Mouse (Mus musculus) neural tube, embryonic 14.5 days (tissue): ENCODE measurements around the gene Wee1. TPM values are rescaled to one million over a fixed set of nuclear protein-coding genes. Genes with fewer than 3 reads are reported as not detected.

ENCODE experiments used
- ATAC-seq: fragments of 200-750 bp; cut with Nextera tagmentation; 2 replicates; pipeline ENCODE4 v1.8.0; 2017; ENCODE audit warnings: low read depth, mild to moderate bottlenecking, moderate TSS enrichment, moderate library complexity
- H3K27ac ChIP-seq: fragments of 300-500 bp; sonication (generic); 2 replicates; pipeline ENCODE4 v1.5.1; 2014; ENCODE audit warnings: low read depth, mild to moderate bottlenecking, control low read depth, low read length, moderate library complexity, mixed read lengths
- H3K27me3 ChIP-seq: fragments of 300-500 bp; sonication (generic); 2 replicates; pipeline ENCODE4 v1.6.1; 2014; ENCODE audit warnings: low read length; ENCODE audit not compliant: control insufficient read depth, insufficient read depth
- H3K36me3 ChIP-seq: fragments of 300-500 bp; sonication (generic); 2 replicates; pipeline ENCODE4 v1.6.1; 2014; ENCODE audit warnings: low read length, mixed read lengths; ENCODE audit not compliant: control insufficient read depth, insufficient read depth
- H3K4me1 ChIP-seq: fragments of 300-500 bp; sonication (generic); 2 replicates; pipeline ENCODE4 v1.6.1; 2014; ENCODE audit warnings: low read length; ENCODE audit not compliant: control insufficient read depth, insufficient read depth
- H3K4me2 ChIP-seq: fragments of 300-500 bp; sonication (generic); 2 replicates; pipeline ENCODE4 v1.6.1; 2014; ENCODE audit warnings: mild to moderate bottlenecking, low read depth, low read length, control low read depth
- H3K4me3 ChIP-seq: fragments of 300-500 bp; sonication (generic); 2 replicates; pipeline ENCODE4 v1.5.1; 2014; ENCODE audit warnings: low read depth, low read length, control low read depth, mixed read lengths
- H3K9ac ChIP-seq: fragments of 300-500 bp; sonication (generic); replicated peaks from 2 replicates; pipeline ENCODE4 v1.6.1; 2014; ENCODE audit warnings: low read depth, mild to moderate bottlenecking, control low read depth, low read length, mixed read lengths
- H3K9me3 ChIP-seq: fragments of 300-500 bp; sonication (generic); 2 replicates; pipeline ENCODE4 v1.6.1; 2016; ENCODE audit warnings: low read length; ENCODE audit not compliant: control insufficient read depth
- WGBS: fragments of 180-500 bp; shearing (Covaris S2); extraction: QIAGEN DNeasy Blood & Tissue Kit; methylation state at CpG from one replicate; pipeline ENCODE4 v1.1.7; 2014; 5-methylcytosine and 5-hydroxymethylcytosine counted together
- polyA plus RNA-seq: library from polyadenylated mRNA; unstranded; fragments of >200 nt; fragmentation: Nextera tagmentation; extraction: Ambion mirVana; gene quantifications from 2 replicates; pipeline ENCODE4 v1.2.1, GENCODE M21; 2014

The Wee1 gene
- polyA plus RNA-seq, 1 experiment from 2014 or later = 4.8 TPM

DNA sequence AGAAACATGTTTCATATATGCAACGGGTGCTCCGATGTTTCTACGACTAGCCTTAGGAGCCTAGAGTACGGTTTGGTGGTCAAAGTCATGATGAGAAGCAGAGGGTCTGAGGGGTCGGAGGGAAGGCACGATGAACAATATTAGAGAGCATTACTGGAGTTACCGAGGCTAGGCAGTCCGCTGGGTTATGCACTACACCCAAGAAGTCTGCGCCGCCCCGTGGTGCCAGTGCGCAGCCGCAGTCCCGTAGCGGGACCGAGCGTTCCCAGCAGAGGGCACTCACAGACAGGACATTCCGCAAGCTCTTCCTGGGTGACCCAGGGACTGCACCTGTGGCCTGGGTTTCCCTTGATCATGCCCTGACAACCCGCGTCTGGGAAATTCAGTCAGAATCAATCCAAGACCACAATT is 42.9 kb downstream of the Wee1 start:
- Histone ChIP-seq H3K36me3 (no peaks in the 10 kb centered on the region), H3K27me3 (no peaks in the 10 kb centered on the region), H3K4me3 (peak overlapping the region; percentile 48), H3K4me1 (no peaks in the 10 kb centered on the region), H3K9ac (peak overlapping the region; percentile 60), H3K4me2 (peak overlapping the region; percentile 90), H3K27ac (peak overlapping the region; percentile 76), H3K9me3 (no peaks in the 10 kb centered on the region)
- under 1% methylated on average over 20 of the region's 20 CpGs for WGBS
- ATAC-seq = peak; percentile 95

DNA sequence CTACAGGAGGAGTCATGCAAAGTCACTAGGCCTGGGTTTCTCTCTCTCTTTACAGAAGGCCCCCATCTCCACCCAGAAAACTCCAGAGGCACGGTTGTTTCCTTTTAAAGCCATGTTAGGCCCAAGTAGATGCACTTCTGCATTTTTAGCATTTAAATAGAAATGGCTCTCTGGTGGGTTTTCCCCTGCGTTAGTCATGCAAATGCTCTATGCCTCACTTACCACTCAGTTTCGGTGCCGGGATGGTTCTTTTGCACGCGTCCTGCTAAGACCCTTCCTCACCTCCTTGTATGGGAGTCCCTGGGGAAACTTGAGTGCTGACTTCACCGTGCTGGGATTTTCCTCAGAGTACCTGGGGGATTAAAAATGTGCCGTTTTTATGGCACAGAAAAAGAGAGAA is 44.4 kb downstream of the Wee1 start:
- Histone ChIP-seq H3K36me3 (no peaks in the 10 kb centered on the region), H3K27me3 (no peaks in the 10 kb centered on the region), H3K9ac (no peak overlapping the region), H3K4me2 (no peak overlapping the region), H3K9me3 (no peaks in the 10 kb centered on the region), H3K4me1 (no peaks in the 10 kb centered on the region), H3K4me3 (no peak overlapping the region), H3K27ac (no peak overlapping the region)
- ATAC-seq = no peak
- 40% methylated on average over 8 of the region's 8 CpGs for WGBS

DNA sequence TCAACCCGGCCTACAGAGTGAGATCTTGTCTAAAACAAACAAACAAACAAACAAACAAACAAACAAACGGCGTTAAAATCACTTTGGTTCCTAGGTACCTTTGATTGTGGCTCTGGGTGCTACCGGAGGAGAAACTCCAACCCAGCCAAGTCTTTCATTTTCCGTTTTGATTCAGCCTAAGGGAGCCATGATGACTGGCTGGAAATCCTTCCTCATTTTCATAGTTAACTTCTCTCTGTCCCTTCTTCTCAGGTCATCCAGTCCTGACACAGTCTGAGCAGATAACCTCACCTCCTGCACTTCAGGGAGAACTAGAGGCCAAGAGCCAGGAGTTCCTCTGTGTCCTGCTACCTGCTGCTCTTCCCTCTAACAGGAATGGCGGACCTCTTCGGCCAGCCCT is 57.4 kb downstream of the Wee1 start:
- WGBS = 94% methylated on average over 7 of the region's 7 CpGs
- H3K36me3 ChIP-seq = no peaks in the 10 kb centered on the region
- H3K27ac ChIP-seq = no peak overlapping the region
- no peak overlapping the region for H3K4me2 ChIP-seq
- H3K4me1 ChIP-seq = no peaks in the 10 kb centered on the region
- H3K27me3 ChIP-seq = no peaks in the 10 kb centered on the region
- no peak overlapping the region for H3K4me3 ChIP-seq
- no peaks in the 10 kb centered on the region for H3K9me3 ChIP-seq
- ATAC-seq = no peak
- no peak overlapping the region for H3K9ac ChIP-seq

DNA sequence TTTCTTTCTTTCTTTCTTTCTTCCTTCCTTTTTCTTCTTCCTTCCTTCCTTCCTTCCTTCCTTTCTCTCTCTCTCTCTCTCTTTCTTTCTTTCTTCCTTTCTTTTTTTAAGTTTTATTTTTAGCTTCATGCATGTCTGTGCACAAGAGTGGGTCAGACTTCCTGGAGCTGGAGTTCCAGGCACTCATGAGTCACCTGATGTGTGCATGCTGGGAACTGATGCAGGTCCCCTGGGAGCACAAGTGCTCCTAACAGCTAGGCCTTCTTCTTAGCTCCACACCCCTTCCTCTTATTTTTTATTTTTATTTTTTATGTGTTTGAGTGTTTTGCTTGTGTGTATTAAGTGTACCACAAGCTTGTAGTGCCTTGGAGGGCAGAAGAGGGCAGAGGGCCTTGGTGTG is 58.8 kb downstream of the Wee1 start:
- no peak overlapping the region for H3K27ac ChIP-seq
- H3K27me3 ChIP-seq = no peaks in the 10 kb centered on the region

DNA sequence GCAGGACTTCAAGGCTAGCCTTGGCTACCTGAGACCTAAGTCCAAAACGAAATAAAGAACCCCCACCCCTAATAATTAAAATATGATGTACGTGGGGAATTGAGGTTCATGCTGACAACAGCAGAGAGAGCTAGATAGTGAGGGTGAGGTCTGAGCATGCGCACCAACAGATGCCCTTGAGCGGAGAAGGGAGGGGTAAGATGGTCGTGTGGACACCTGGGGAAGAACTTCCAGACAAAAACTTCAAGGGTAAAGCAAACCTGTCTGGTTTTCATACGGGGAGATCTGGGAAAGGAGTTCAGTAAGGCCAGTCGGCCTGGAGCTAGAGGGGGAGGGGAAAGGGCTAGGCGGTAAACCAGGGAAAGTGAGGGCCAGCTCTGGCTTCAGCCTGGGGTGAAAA is 59.6 kb downstream of the Wee1 start:
- H3K9me3 ChIP-seq = no peaks in the 10 kb centered on the region
- H3K9ac ChIP-seq = no peak overlapping the region
- H3K4me3 ChIP-seq = no peak overlapping the region
- H3K4me1 ChIP-seq = no peaks in the 10 kb centered on the region
- WGBS = 76% methylated on average over 8 of the region's 8 CpGs
- H3K27me3 ChIP-seq = no peaks in the 10 kb centered on the region
- H3K36me3 ChIP-seq = no peaks in the 10 kb centered on the region
- ATAC-seq = no peak
- H3K27ac ChIP-seq = no peak overlapping the region
- H3K4me2 ChIP-seq = no peak overlapping the region

More for the DNA sequence above, 58.8 kb downstream of the Wee1 start:
- Histone ChIP-seq H3K36me3 (no peaks in the 10 kb centered on the region), H3K4me3 (no peak overlapping the region), H3K4me1 (no peaks in the 10 kb centered on the region), H3K9ac (no peak overlapping the region), H3K4me2 (no peak overlapping the region), H3K9me3 (no peaks in the 10 kb centered on the region)
- ATAC-seq = no peak

DNA sequence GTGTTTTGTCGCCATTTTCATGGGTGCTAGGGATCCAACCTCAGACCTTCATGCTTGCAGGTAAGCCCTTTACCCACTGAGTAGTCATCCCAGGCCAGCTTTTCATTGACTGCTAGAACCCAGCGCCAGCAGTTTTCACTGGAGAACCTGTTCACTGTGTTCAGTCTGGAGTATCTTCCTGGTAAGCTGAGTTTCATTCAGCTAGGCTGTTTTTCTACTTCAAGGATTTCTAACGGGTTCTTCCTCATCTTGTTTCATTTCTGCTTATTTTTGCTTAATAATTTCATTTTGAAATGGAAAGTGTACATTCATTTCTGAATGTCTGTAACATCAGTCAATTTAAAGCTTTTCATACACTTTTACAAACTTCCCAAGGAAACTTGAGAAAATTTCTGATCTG is 62.8 kb downstream of the Wee1 start:
- Histone ChIP-seq H3K27me3 (no peaks in the 10 kb centered on the region), H3K27ac (no peak overlapping the region), H3K4me3 (no peak overlapping the region), H3K4me2 (no peak overlapping the region), H3K9me3 (no peaks in the 10 kb centered on the region), H3K9ac (no peak overlapping the region), H3K4me1 (no peaks in the 10 kb centered on the region), H3K36me3 (no peaks in the 10 kb centered on the region)
- no peak for ATAC-seq
- 85% methylated on average over 3 of the region's 3 CpGs for WGBS

DNA sequence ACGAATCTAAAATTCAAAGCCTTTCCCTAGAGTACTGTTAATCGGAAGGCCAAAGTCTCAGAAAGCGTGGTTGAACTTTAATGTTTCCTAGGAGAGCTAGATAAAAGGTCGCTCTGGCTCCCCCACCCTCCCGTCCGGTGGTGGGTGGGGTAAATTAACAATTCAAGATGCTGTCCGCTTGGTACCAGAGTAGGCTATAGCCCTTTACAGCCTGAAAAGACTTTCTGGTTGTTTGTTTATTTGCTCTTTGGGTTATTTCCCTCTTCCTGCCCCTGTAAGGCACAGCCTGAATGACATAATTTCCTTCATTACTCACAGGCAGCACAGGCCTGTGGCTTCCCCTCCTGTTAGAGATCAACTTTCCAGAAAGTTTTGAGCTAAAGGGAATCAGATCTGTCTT is 68.1 kb downstream of the Wee1 start:
- no peaks in the 10 kb centered on the region for H3K9me3 ChIP-seq
- H3K4me1 ChIP-seq = no peaks in the 10 kb centered on the region
- ATAC-seq = no peak
- no peak overlapping the region for H3K27ac ChIP-seq
- H3K4me3 ChIP-seq = no peak overlapping the region
- 29% methylated on average over 7 of the region's 7 CpGs for WGBS
- no peak overlapping the region for H3K9ac ChIP-seq
- H3K4me2 ChIP-seq = no peak overlapping the region
- H3K27me3 ChIP-seq = no peaks in the 10 kb centered on the region
- no peaks in the 10 kb centered on the region for H3K36me3 ChIP-seq

Other genes starting within 250 kb of the Wee1 start
- 56.9 and 63.5 TPM in 2 replicates for gene Dennd5a, start 161.6 kb upstream of the Wee1 start, polyA plus RNA-seq
- gene Tmem41b, start 135.1 kb upstream of the Wee1 start, polyA plus RNA-seq = 73.8 TPM in 2 replicates
- gene Ipo7, start 103.8 kb upstream of the Wee1 start, polyA plus RNA-seq = 19.1 and 25.9 TPM in 2 replicates
- 14.8 and 16.6 TPM in 2 replicates for gene Zfp143, start 60.8 kb upstream of the Wee1 start, polyA plus RNA-seq
- gene Swap70, start 99.7 kb downstream of the Wee1 start, polyA plus RNA-seq = 7.4 and 11.5 TPM in 2 replicates